Mouse (Mus musculus) limb, embryonic 11.5 days (tissue): ENCODE measurements at regions not wholly inside any gene's neighbourhood (a gene's known extent, or its start where the extent isn't known, plus 50 kb on each side); places are given as distances from the start of the nearest gene placed in this dataset.

Source experiments
- ATAC-seq: fragments of 200-750 bp; cut with Nextera tagmentation; 2 replicates; pipeline ENCODE4 v1.8.0; 2017; ENCODE audit warnings: low read depth; ENCODE audit not compliant: insufficient number of reproducible peaks, low FRiP score, low TSS enrichment
- DNase-seq: peaks from one replicate; pipeline ENCODE4 v3.0.0-alpha.2; 2015; ENCODE audit warnings: low spot score
- H3K27ac ChIP-seq: fragments of 300-500 bp; sonication (generic); replicated peaks from 2 replicates; pipeline ENCODE4 v1.5.1; 2014; ENCODE audit warnings: low read depth, mild to moderate bottlenecking, low read length
- H3K27me3 ChIP-seq: fragments of 300-500 bp; sonication (generic); 2 replicates; pipeline ENCODE4 v1.6.1; 2014; ENCODE audit warnings: mild to moderate bottlenecking, low read length, mixed read lengths; ENCODE audit not compliant: control insufficient read depth, insufficient read depth
- H3K36me3 ChIP-seq: fragments of 300-500 bp; sonication (generic); 2 replicates; pipeline ENCODE4 v1.6.1; 2014; ENCODE audit warnings: mild to moderate bottlenecking, low read length, moderate library complexity, mixed read lengths; ENCODE audit not compliant: control insufficient read depth, insufficient read depth
- H3K4me1 ChIP-seq: fragments of 300-500 bp; sonication (generic); 2 replicates; pipeline ENCODE4 v1.6.1; 2014; ENCODE audit warnings: low read length, mixed read lengths; ENCODE audit not compliant: control insufficient read depth, insufficient read depth
- H3K4me2 ChIP-seq: fragments of 300-500 bp; sonication (generic); 2 replicates; pipeline ENCODE4 v1.6.1; 2014; ENCODE audit warnings: low read depth, mild to moderate bottlenecking, moderate library complexity; ENCODE audit not compliant: severe bottlenecking
- H3K4me3 ChIP-seq: fragments of 300-500 bp; sonication (generic); 2 replicates; pipeline ENCODE4 v1.5.1; 2014; ENCODE audit warnings: low read depth, low read length
- H3K9ac ChIP-seq: fragments of 300-500 bp; sonication (generic); 2 replicates; pipeline ENCODE4 v1.6.1; 2014; ENCODE audit warnings: mild to moderate bottlenecking, low read length
- H3K9me3 ChIP-seq: fragments of 300-500 bp; sonication (generic); 2 replicates; pipeline ENCODE4 v1.6.1; 2016; ENCODE audit warnings: low read length; ENCODE audit not compliant: control insufficient read depth
- WGBS: fragments of 180-500 bp; shearing (Covaris S2); extraction: QIAGEN DNeasy Blood & Tissue Kit; methylation state at CpG from one replicate; pipeline ENCODE4 v1.1.7; 2014; 5-methylcytosine and 5-hydroxymethylcytosine counted together

DNA sequence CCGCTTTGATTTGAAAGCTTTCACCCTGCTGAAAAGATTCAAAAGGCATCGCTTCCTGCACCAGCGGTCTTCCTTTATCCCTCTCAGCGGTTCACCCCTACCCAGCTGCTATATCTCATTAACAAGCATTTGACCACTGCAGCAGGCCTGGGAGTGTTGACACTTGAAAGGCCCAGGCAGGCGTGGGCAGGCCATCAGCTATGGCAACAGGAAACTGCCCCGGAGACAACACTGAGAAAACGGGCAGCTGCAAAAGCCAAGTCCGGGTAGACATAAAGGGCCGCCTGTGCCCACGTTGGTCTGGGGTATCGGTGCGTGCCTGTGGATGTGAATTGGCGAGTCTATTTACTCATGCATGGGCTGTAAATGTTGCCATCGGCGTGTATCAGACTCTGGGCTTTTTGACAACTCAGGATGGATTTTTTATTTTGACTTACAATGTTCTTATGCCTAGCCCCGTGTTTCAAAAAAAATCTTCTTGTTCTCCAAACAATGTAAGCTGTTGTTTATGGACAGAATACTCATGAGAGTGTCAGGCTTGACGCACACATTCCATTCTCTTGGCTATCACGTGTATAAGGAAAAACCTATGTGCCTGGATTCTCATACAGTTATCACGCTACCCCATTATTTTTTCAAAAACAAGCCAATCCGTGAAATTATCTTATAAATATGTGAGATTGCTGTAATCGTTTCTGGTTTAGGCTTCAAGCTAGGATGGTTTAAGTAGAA, 225.1 kb downstream of the Ndfip2 start:
- DNase-seq (peak; percentile 74), ATAC-seq (peak; percentile 70; the same call in 1 of the 2 replicates)
- Histone ChIP-seq H3K9ac (peak overlapping the region; percentile 55), H3K4me3 (peak overlapping the region; percentile 12; the same call in 1 of the 2 replicates), H3K27me3 (no peaks in the 10 kb centered on the region), H3K4me2 (peak overlapping the region; percentile 54), H3K9me3 (no peaks in the 10 kb centered on the region), H3K27ac (peak overlapping the region; percentile 32; the same call in 1 of the 2 replicates), H3K36me3 (no peaks in the 10 kb centered on the region), H3K4me1 (peaks cover 10% of the 10 kb centered on the region; the same call in 1 of the 2 replicates)
- WGBS = 14% methylated on average over 21 of the region's 21 CpGs

DNA sequence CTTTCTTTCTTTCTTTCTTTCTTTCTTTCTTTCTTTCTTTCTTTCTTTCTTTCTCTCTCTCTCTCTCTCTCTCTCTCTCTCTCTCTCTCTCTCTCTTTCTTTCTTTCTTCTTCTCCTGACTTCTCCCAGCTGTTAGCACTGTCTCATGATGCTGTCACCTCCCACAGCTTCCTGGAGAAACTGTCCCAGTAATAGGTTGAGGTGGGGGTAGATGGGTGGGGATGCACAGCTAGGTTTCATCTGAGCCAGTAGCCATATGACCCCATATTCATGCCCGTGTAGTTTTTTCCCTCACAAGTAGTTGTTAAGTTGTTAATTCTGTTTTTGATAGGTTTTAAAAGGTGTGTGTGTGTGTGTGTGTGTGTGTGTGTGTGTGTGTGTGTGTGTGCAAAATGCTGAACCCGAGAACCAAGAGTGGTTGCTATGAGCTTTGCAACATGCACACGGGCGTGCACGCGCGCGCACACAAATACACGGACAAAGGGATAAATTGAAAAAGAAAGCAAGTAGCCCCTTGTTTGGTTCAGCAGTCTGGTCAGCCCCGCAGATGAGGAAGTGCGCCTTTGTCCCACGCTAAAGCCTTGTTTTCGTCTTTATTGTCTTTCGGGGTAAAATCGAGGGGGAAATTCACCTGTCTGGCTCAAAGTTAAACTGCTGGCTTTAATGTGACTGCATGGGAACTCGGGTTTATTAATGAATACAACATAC, 224.4 kb downstream of the Ndfip2 start:
- Histone ChIP-seq H3K9ac (peak overlapping the region; percentile 55), H3K4me2 (peak overlapping the region; percentile 54), H3K4me1 (peaks cover 10% of the 10 kb centered on the region; the same call in 1 of the 2 replicates), H3K9me3 (no peaks in the 10 kb centered on the region), H3K27ac (peak overlapping the region; percentile 32; the same call in 1 of the 2 replicates), H3K36me3 (no peaks in the 10 kb centered on the region), H3K4me3 (peak overlapping the region; percentile 12; the same call in 1 of the 2 replicates), H3K27me3 (no peaks in the 10 kb centered on the region)
- WGBS = 4% methylated on average over 16 of the region's 16 CpGs
- DNase-seq (peak; percentile 60), ATAC-seq (peak; percentile 26; the same call in 1 of the 2 replicates)

DNA sequence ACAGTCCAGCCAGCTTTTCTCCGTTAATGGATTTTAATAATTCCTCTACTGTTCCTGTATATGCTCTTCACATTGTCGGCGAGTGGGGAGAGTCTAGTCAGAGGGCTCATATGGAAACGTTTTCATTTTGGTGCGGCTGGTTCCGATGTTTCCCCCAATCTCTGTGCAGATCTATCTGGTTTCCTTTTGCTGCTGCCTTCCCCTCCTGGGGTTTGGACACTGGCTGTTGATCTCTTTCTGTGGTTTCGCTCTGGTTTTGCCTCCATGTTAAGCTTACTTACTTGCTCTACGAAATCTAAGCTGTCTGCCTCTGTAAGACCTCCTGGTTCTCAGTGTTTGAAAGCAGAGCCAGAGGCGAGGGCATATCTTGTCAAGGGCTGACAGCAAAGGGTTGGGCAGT, 221.7 kb downstream of the Ndfip2 start:
- Histone ChIP-seq H3K4me3 (no peak overlapping the region), H3K27me3 (no peaks in the 10 kb centered on the region)

DNA sequence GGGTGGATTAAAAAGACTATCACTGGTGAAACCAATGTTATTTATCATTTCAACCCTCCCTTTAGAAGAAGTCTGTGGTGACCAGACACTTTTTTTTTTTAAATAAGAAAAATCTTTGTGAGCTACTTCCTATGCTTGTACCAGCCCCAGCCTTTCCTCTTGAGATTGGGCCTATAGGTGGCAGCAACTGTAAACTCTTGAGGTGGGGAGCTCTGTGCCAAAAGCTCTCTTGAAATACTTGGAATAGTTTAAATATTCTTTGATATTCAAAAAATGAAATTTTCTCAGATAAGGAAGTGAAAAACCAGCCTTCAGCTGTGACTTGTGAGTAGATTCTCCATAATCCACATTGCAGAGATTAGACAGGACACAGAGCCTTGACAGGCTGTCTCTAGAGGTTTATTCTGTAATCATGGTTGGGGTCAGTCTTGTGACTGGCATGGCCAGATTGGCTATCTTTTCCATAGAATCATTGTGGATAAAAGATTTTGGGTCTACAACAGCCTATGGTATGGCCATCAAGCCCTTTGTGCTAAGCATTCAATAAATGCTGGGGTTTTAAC, 216.7 kb downstream of the Ndfip2 start:
- Histone ChIP-seq H3K9me3 (no peaks in the 10 kb centered on the region), H3K4me3 (no peak overlapping the region), H3K4me1 (no peaks in the 10 kb centered on the region), H3K4me2 (no peak overlapping the region), H3K36me3 (no peaks in the 10 kb centered on the region), H3K27me3 (no peaks in the 10 kb centered on the region), H3K27ac (no peak overlapping the region), H3K9ac (no peak overlapping the region)
- no peak for DNase-seq
- ATAC-seq = no peak

More for the DNA sequence above, 221.7 kb downstream of the Ndfip2 start:
- Histone ChIP-seq H3K9ac (no peak overlapping the region), H3K9me3 (no peaks in the 10 kb centered on the region), H3K27ac (no peak overlapping the region), H3K4me2 (no peak overlapping the region; the same call in 1 of the 2 replicates), H3K36me3 (no peaks in the 10 kb centered on the region), H3K4me1 (peaks cover 10% of the 10 kb centered on the region; the same call in 1 of the 2 replicates)
- DNase-seq = no peak
- WGBS = 53% methylated on average over 9 of the region's 9 CpGs
- ATAC-seq = no peak

DNA sequence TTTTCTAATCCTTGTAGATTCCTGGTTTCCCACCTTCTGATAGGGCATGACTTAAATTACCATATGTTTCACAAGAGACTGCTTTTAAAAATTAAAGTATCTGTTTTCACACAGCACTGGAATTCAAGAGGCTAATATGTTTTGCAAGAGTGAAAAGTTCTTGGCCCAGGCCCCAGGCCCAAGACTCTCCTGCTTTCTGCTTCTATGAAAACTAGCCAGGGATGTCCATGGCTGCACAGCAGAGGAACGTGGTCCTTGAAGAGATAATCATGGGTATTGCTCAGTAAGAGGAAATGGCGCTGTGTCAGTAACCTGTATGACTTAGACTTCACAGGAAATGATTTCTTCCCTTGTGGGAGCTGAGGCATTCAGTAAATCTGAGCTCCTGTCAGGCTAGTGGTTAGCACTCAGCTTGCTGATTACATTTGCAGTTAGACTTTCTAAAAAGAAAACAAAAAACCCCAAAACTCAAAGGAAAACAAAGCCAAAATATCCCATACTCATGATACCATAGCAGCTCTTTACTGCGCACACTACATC, 190.6 kb downstream of the Ndfip2 start:
- no peaks in the 10 kb centered on the region for H3K9me3 ChIP-seq
- H3K27ac ChIP-seq = no peak overlapping the region
- no peak overlapping the region for H3K4me3 ChIP-seq
- no peak overlapping the region for H3K4me2 ChIP-seq
- WGBS = 80% methylated on average over 3 of the region's 3 CpGs
- DNase-seq (no peak), ATAC-seq (no peak)
- H3K4me1 ChIP-seq = no peaks in the 10 kb centered on the region
- no peaks in the 10 kb centered on the region for H3K36me3 ChIP-seq
- H3K9ac ChIP-seq = no peak overlapping the region
- no peaks in the 10 kb centered on the region for H3K27me3 ChIP-seq

DNA sequence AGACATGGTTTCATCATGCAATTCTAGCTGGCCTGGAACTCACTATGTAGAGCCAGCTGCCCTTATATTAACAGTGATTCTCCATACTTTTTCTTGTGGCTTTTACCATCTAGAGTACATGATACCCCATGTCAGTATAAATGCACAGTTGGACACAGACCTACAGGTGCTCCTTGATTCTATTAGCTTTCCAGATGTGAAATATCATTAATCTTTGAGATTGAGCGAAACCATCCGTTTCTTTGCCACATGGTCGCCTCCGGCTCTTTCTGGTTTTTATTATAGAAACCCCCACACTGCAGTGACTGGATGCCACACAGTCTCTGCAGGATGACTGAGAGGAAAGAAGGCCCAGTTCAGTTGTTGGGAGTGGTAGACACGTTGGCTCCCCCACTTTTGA, 188.7 kb downstream of the Ndfip2 start:
- no peaks in the 10 kb centered on the region for H3K4me1 ChIP-seq
- H3K36me3 ChIP-seq = no peaks in the 10 kb centered on the region
- DNase-seq (peak; percentile 50), ATAC-seq (peak; percentile 51; the same call in 1 of the 2 replicates)
- no peaks in the 10 kb centered on the region for H3K9me3 ChIP-seq
- no peak overlapping the region for H3K27ac ChIP-seq
- H3K9ac ChIP-seq = no peak overlapping the region
- no peaks in the 10 kb centered on the region for H3K27me3 ChIP-seq
- no peak overlapping the region for H3K4me2 ChIP-seq
- 30% methylated on average over 5 of the region's 5 CpGs for WGBS
- no peak overlapping the region for H3K4me3 ChIP-seq

DNA sequence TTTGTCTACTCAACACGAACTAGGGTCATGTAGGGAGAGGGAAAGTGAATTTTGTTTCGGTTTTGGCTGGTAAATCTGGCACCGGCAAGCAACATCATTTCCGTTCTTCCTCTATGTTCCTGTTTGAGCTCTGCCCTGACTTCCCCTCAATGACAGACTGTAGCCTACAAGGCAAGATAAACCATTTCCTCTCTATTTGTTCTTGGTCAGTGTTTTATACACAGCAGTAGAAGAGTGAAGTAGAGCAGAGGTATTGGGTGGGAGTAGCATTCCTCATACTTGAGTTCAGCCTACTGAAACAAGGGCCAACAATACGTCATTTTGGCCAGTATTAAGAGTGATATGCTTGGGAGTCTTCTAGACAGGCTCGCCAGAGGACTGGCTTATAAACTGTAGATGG, 177.0 kb downstream of the Ndfip2 start:
- WGBS = 90% methylated on average over 6 of the region's 6 CpGs
- DNase-seq (no peak), ATAC-seq (no peak)
- no peak overlapping the region for H3K4me2 ChIP-seq
- H3K4me3 ChIP-seq = no peak overlapping the region
- H3K9ac ChIP-seq = no peak overlapping the region
- H3K27me3 ChIP-seq = no peaks in the 10 kb centered on the region
- no peaks in the 10 kb centered on the region for H3K36me3 ChIP-seq
- H3K4me1 ChIP-seq = peaks cover 4% of the 10 kb centered on the region; the same call in 1 of the 2 replicates
- no peak overlapping the region for H3K27ac ChIP-seq
- no peaks in the 10 kb centered on the region for H3K9me3 ChIP-seq

DNA sequence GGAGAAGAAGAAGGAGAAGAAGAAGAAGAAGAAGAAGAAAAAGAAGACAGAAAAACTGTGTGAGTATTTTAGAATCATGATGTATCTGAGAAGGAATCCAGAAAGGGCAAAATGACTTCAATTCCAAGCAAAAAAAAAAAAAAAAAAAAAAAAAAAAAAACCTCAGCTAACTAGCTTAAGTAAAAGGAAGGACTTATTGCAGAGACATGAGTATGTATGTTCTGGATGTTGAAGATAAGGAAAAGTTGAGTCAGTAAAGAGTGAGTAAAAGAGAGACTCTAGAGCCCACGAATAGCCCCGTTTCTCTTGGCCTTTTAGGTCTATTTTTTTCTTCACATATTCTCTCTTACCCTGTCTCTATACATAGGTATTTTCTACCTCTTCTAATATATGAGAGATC, 175.1 kb downstream of the Ndfip2 start:
- Histone ChIP-seq H3K9me3 (no peaks in the 10 kb centered on the region), H3K9ac (no peak overlapping the region), H3K4me2 (no peak overlapping the region), H3K27ac (no peak overlapping the region), H3K4me1 (peaks cover 4% of the 10 kb centered on the region; the same call in 1 of the 2 replicates), H3K4me3 (no peak overlapping the region), H3K36me3 (no peaks in the 10 kb centered on the region), H3K27me3 (no peaks in the 10 kb centered on the region)
- 88% methylated on average over 2 of the region's 2 CpGs for WGBS
- no peak for DNase-seq
- ATAC-seq = no peak
